In genomic region chr10:95753396-95753905, GRCm38 (mm10) we compare ENCODE assay signal across 25 mouse cellular contexts.
DNase-seq lines count a peak whose midpoint lies in the region; ATAC-seq and TF ChIP-seq lines count a peak whose summit lies in the region.
"Had no signal": no experiment of that assay in that cellular context is flagged by ENCODE, and none has a peak within 500 bp of the region (broad histone marks: within the 10 kb centered on the region; RNA-seq: fewer than 3 reads in every experiment).

No protein-coding gene starts in this region.

- no peaks in the 10 kb centered on the region for H3K79me2 ChIP-seq in myocyte (ENCODE audit: control insufficient read depth, insufficient read depth)

- no peak overlapping the region for H3ac ChIP-seq in myocyte (ENCODE audit: control insufficient read depth, insufficient read length)

- H3K36me3 ChIP-seq in myocyte (ENCODE audit: control insufficient read depth, insufficient read depth), result no peaks in the 10 kb centered on the region
- H3K36me3 ChIP-seq: embryonic facial prominence, embryonic 13.5 days; forebrain, embryonic 15.5 days; G1E had no signal

- DNase-seq in gastrocnemius, adult 18-20 months (ENCODE audit: low spot score), result peak; percentile 72
- no peak for DNase-seq in gastrocnemius, postnatal 4 days (ENCODE audit: low spot score in 2 of 2)
- DNase-seq in heart, adult 11 months, result peak; percentile 54
- DNase-seq in heart, postnatal 4 days, result no peak
- DNase-seq in kidney, adult 8-10 months, result no peak
- DNase-seq: adrenal gland, adult 8-10 months; adrenal gland, postnatal 14 days; adrenal gland, postnatal 36 days; B cell, adult 2 months; cerebellum, adult 11-12 months; cerebellum, adult 2 months; cerebellum, adult 9-10 months; cerebellum, postnatal 10 days; cerebellum, postnatal 25 days; forebrain, postnatal 0 days had no signal

- no peak for TF ChIP-seq POLR2A in myocyte (IDR thresholded peaks at IDR 0.05; ENCODE audit: insufficient read length, low read depth)

- no peak overlapping the region for H3K4me3 ChIP-seq in myocyte
- H3K4me3 ChIP-seq: embryonic facial prominence, embryonic 13.5 days; forebrain, embryonic 13.5 days; forebrain, embryonic 15.5 days had no signal

- no peaks in the 10 kb centered on the region for H3K27me3 ChIP-seq in myocyte (ENCODE audit: control insufficient read depth, insufficient read depth, insufficient read length)
- H3K27me3 ChIP-seq: CH12.LX; embryonic facial prominence, embryonic 13.5 days; forebrain, embryonic 13.5 days; forebrain, embryonic 15.5 days; Patski had no signal

- no peak for ATAC-seq in frontal cortex, adult (ENCODE audit: low TSS enrichment)
- ATAC-seq: activated CD4-positive, CD25-positive, alpha-beta regulatory T cell, adult 4 months; CD4-positive, CD25-positive, alpha-beta regulatory T cell, adult 4 months; forebrain, embryonic 13.5 days; forebrain, embryonic 15.5 days; forebrain, postnatal 0 days; Patski had no signal

- H3K4me2 ChIP-seq in myocyte (ENCODE audit: low read depth), result peak overlapping the region; percentile 10
- H3K4me2 ChIP-seq: embryonic facial prominence, embryonic 13.5 days; forebrain, embryonic 13.5 days; forebrain, embryonic 15.5 days had no signal

TF ChIP-seq in myocyte, 11 proteins besides CTCF, POLR2A, EP300 and RAD21:
- TF ChIP-seq POLR2AphosphoS2 (IDR thresholded peaks at IDR 0.05; ENCODE audit: insufficient read length, low read depth) (no peak), REST (IDR thresholded peaks at IDR 0.05; ENCODE audit: insufficient read depth, insufficient read length) (no peak), MAX (IDR thresholded peaks at IDR 0.05; ENCODE audit: low read depth) (no peak), E2F4 (IDR thresholded peaks at IDR 0.05; ENCODE audit: insufficient read depth) (no peak), MYOG (IDR thresholded peaks at IDR 0.05; ENCODE audit: control insufficient read depth in 1 of 3, insufficient read depth in 1 of 3, insufficient read length in 2 of 3, low read depth in 2 of 3) (no peak), TCF12 (IDR thresholded peaks at IDR 0.05; ENCODE audit: insufficient read depth, poor library complexity, severe bottlenecking) (peak; percentile 26), CEBPB (IDR thresholded peaks at IDR 0.05; ENCODE audit: insufficient read depth, poor library complexity, severe bottlenecking) (no peak), SRF (IDR thresholded peaks at IDR 0.05; ENCODE audit: control insufficient read depth, insufficient read length, low read depth) (no peak), TCF3 (IDR thresholded peaks at IDR 0.05; ENCODE audit: insufficient read length, low read depth) (no peak), USF1 (IDR thresholded peaks at IDR 0.05; ENCODE audit: low read depth) (no peak), MYOD1 (IDR thresholded peaks at IDR 0.05; ENCODE audit: control insufficient read depth in 1 of 3, insufficient read length in 2 of 3, low read depth in 2 of 3) (peak in 1 of 3 experiments; percentile 57)
TF ChIP-seq in myocyte: peak in this region for 2.

Comparison
In these comparisons a context has a peak if more than half of its experiments do, and no peak if none do; other contexts are left out.
1. DNase-seq: peak in gastrocnemius, adult 18-20 months (single experiment) and heart, adult 11 months (single experiment); none in gastrocnemius, postnatal 4 days (0 of 2), heart, postnatal 4 days (single experiment) and kidney, adult 8-10 months (0 of 2).